Mouse (Mus musculus) embryonic fibroblast, embryonic 13.5 days (primary cell): Measurements from ENCODE around the gene Psmd11.

Source experiments
- CTCF ChIP-seq: IDR thresholded peaks from 2 replicates; pipeline ENCODE4 v1.5.1; 2011; ENCODE audit warnings: mild to moderate bottlenecking, control low read depth, low read length, moderate library complexity, borderline replicate concordance; ENCODE audit not compliant: insufficient read depth
- POLR2A ChIP-seq: IDR thresholded peaks from 2 replicates; pipeline ENCODE4 v1.6.1; 2011; ENCODE audit warnings: low read depth, mild to moderate bottlenecking, control low read depth, low read length, moderate library complexity

DNA sequence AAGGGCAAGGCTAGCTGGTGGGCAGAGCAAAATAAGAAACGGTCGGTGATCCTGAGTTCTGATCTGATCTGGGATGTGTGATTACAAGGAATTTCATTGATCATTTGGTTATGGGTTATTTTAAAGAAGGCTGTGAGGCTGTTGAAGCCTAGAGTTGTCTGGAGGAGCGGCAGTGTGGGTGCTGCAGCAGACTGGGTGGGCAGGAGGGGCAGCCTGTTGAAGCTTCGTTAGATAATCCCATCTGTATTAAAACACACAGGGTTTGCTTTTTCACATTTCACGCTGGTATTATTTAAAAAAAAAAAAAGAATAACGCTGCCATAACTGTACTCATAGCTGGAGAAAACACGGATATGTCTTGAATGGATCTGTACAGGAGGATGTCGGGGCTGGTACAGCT, 87.5 kb downstream of the Psmd11 start:
- no peak for TF ChIP-seq POLR2A
- no peak for TF ChIP-seq CTCF
